Mouse (Mus musculus): Measurements from ENCODE around the gene Esrrb. TPM values are rescaled to one million over a fixed set of nuclear protein-coding genes. Genes with fewer than 3 reads are reported as not detected.

Gene Esrrb
- polyA plus RNA-seq (2015; fragmentation: Illumina TruSeq; extraction: RNeasy Lipid Tissue Mini Kit (QIAGEN cat#74804); ENCODE audit: insufficient read depth, low replicate concordance) = not detected

GRCm38 (mm10) chr12:86360696-86361631 lies at the start of gene Esrrb:
Gene Esrrb, plus strand, starts transcription at chr12:86361117.

Other genes with a start within 250 kb of the Esrrb start
- 26.8 TPM for gene Gpatch2l, start 119.3 kb upstream of the Esrrb start, polyA plus RNA-seq (2015; fragmentation: Illumina TruSeq; extraction: RNeasy Lipid Tissue Mini Kit (QIAGEN cat#74804); ENCODE audit: insufficient read depth, low replicate concordance)